Mouse (Mus musculus) forebrain, embryonic 14.5 days (tissue): Measurements from ENCODE around the gene Olfr1357. TPM values are rescaled to one million over a fixed set of nuclear protein-coding genes. Genes with fewer than 3 reads are reported as not detected.
"Not testable (repeated sequence)": the region's sequence is repeated elsewhere in the genome, so short reads cannot be mapped to it uniquely, and the experiment has no call there.

Source experiments
- ATAC-seq: fragments of 200-750 bp; cut with Nextera tagmentation; 2 replicates; pipeline ENCODE4 v1.8.0; 2017; ENCODE audit warnings: mild to moderate bottlenecking, moderate library complexity
- DNase-seq: peaks from one replicate; pipeline ENCODE4 v3.0.0-alpha.2; 2015; ENCODE audit warnings: low spot score
- H3K27ac ChIP-seq: fragments of 300-500 bp; sonication (generic); 2 replicates; pipeline ENCODE4 v1.5.1; 2014; ENCODE audit warnings: low read depth, mild to moderate bottlenecking, control low read depth, low read length, moderate library complexity
- H3K27me3 ChIP-seq: fragments of 300-500 bp; sonication (generic); replicated peaks from 2 replicates; pipeline ENCODE4 v1.6.1; 2014; ENCODE audit warnings: low read length, control low read depth, mixed read lengths; ENCODE audit not compliant: control insufficient read depth, insufficient read depth
- H3K36me3 ChIP-seq: fragments of 300-500 bp; sonication (generic); 2 replicates; pipeline ENCODE4 v1.6.1; 2014; ENCODE audit warnings: low read length, control low read depth; ENCODE audit not compliant: control insufficient read depth, insufficient read depth
- H3K4me1 ChIP-seq: fragments of 300-500 bp; sonication (generic); 2 replicates; pipeline ENCODE4 v1.6.1; 2014; ENCODE audit warnings: antibody characterized with exemption, low read length, control low read depth; ENCODE audit not compliant: control insufficient read depth, insufficient read depth
- H3K4me2 ChIP-seq: fragments of 300-500 bp; sonication (generic); 2 replicates; pipeline ENCODE4 v1.6.1; 2014; ENCODE audit warnings: mild to moderate bottlenecking, control low read depth, low read length
- H3K4me3 ChIP-seq: fragments of 300-500 bp; sonication (generic); 2 replicates; pipeline ENCODE4 v1.5.1; 2014; ENCODE audit warnings: low read depth, low read length, control low read depth
- H3K9ac ChIP-seq: fragments of 300-500 bp; sonication (generic); 2 replicates; pipeline ENCODE4 v1.6.1; 2014; ENCODE audit warnings: mild to moderate bottlenecking, low read length, control low read depth, moderate library complexity
- H3K9me3 ChIP-seq: fragments of 300-500 bp; sonication (generic); replicated peaks from 2 replicates; pipeline ENCODE4 v1.6.1; 2016; ENCODE audit warnings: low read length, control low read depth, mixed read lengths; ENCODE audit not compliant: control insufficient read depth
- WGBS: fragments of 180-500 bp; shearing (Covaris S2); extraction: QIAGEN DNeasy Blood & Tissue Kit; methylation state at CpG from one replicate; pipeline ENCODE4 v1.1.7; 2014; 5-methylcytosine and 5-hydroxymethylcytosine counted together
- polyA plus RNA-seq: library from polyadenylated mRNA; unstranded; fragments of >200 nt; fragmentation: Nextera tagmentation; extraction: Ambion mirVana; gene quantifications from 2 replicates; pipeline ENCODE4 v1.2.1, GENCODE M21; 2014

Olfr1357 gene
- not detected in 2 replicates for polyA plus RNA-seq

DNA sequence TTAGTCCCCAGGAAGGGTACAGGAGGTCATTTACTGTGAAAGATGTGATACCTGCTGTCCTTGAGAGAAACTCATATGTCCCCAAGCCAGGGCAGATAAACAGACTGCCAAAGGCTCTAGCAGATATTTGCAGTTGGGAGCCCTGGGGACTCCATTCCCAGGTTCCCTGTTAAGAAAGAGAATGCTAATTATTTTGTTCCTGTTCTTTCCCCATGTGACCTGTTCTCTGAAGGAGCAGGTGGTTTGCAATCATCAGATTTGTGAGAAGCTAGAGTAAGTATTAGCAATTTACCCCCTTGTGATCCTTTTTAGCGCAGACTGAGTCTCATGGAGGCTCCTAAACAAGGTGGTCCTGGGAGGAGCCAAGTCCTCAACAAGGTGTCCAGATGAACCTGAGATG is at the start of gene Olfr1357:
Gene Olfr1357, minus strand, starts transcription at position 101 of the 400 bp plus-strand sequence.
- no peak within 1 kb of the TSS for H3K9ac ChIP-seq
- DNase-seq (no peak), ATAC-seq (no peak)
- no peaks in the 10 kb centered on the region for H3K36me3 ChIP-seq
- no peak within 1 kb of the TSS for H3K27ac ChIP-seq
- H3K4me2 ChIP-seq, result no peak within 1 kb of the TSS
- no peaks in the 10 kb centered on the region for H3K27me3 ChIP-seq
- no peak within 1 kb of the TSS for H3K4me3 ChIP-seq
- 90% methylated on average over 1 of the region's 1 CpGs for WGBS
- H3K9me3 ChIP-seq, result no peaks in the 10 kb centered on the region
- H3K4me1 ChIP-seq, result no peaks in the 10 kb centered on the region

DNA sequence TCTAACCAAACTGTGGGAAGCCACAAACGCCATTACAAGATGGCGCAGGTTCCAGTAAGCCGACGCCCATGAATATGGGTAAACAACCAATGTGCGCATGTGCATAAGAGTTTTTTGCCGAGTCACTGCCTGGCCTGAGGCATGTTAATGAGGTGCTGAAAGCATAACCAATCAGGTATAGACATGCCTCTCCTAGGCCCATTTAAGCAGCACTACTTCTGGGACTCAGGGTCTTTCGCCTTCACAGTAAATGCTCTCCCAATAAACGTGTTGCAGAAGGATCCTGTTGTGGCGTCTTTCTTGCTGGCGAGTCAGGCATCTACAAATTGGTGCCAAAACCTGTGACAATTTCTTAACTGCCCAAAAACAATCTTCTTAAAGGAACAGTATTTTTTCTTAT is 48.8 kb upstream of the Olfr1357 start:
- not testable (repeated sequence) for H3K36me3 ChIP-seq, H3K4me2 ChIP-seq, ATAC-seq, H3K9ac ChIP-seq, H3K4me1 ChIP-seq, H3K27ac ChIP-seq, H3K4me3 ChIP-seq, H3K9me3 ChIP-seq, DNase-seq, H3K27me3 ChIP-seq
- WGBS, result 95% methylated on average over 10 of the region's 10 CpGs

DNA sequence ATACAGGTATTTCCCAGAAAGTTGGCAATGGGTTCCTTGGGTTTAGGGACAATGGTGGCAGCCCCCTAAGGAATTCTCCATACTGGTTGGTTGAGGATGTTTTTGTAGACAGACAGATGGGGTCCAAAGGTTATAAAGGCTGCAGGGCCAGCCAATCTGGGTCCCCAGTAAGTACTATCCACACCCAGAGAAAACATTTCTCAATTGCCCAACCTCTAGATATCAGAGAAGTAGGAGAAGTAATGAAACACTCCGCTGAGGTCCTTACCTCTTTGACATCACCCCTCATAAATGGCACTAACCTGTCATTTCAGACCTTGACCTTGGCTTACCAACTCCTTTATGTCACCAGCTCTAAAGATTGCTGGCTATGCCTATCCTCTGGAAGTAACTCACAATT is 46.7 kb upstream of the Olfr1357 start:
- ATAC-seq, result no peak
- no peak overlapping the region for H3K4me3 ChIP-seq
- no peak for DNase-seq
- no peak overlapping the region for H3K4me2 ChIP-seq
- no peaks in the 10 kb centered on the region for H3K36me3 ChIP-seq
- H3K27ac ChIP-seq, result no peak overlapping the region
- 94% methylated on average over 1 of the region's 1 CpGs for WGBS
- no peak overlapping the region for H3K9ac ChIP-seq
- H3K9me3 ChIP-seq, result no peaks in the 10 kb centered on the region
- H3K27me3 ChIP-seq, result no peaks in the 10 kb centered on the region
- no peaks in the 10 kb centered on the region for H3K4me1 ChIP-seq

DNA sequence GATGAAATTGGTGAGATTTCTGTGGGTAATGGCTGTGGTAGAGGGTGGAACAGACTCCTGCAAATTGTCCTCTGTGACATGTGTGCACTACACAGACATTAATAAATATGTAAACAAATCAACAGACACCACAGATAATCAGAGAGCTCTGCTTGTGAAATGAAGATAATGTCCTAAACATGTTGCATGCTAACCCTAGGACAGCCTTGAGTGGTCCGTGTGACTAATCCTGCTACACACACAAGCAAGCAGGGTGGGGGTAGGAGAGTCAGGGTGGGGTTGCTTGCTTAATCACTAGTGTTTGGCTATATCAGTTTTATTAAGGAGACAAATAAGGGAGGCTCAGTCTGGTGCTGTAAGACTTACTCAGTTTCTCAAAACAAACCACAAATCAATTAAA is 43.3 kb upstream of the Olfr1357 start:
- DNase-seq (no peak), ATAC-seq (no peak)
- no peaks in the 10 kb centered on the region for H3K4me1 ChIP-seq
- no peak overlapping the region for H3K27ac ChIP-seq
- no peak overlapping the region for H3K9ac ChIP-seq
- H3K4me3 ChIP-seq, result no peak overlapping the region
- H3K36me3 ChIP-seq, result no peaks in the 10 kb centered on the region
- no peak overlapping the region for H3K4me2 ChIP-seq
- H3K9me3 ChIP-seq, result no peaks in the 10 kb centered on the region
- H3K27me3 ChIP-seq, result no peaks in the 10 kb centered on the region
- 88% methylated on average over 1 of the region's 1 CpGs for WGBS

DNA sequence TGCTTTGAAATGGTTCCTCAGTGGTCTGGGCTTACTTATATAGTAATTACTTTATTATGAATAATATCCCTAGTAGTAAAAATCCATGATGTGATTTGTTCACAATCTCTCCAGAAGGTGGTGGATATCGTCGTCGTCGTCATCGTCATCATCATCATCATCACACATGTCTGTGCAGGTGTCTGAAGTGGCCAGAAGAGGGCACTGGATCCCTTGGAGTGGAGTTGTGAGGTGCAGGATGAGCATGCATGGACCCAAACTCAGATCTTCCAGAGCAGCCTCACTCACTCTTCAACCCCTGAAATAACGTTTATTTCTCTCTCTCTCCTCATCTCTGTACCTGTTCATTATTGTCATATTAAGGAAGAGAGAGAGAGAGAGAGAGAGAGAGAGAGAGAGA is 14.4 kb upstream of the Olfr1357 start:
- WGBS, result 15% methylated on average over 6 of the region's 6 CpGs
- Histone ChIP-seq H3K4me2 (0 out of 2 replicates have a peak overlapping the region, but pooled peaks have one; percentile 7), H3K9ac (no peak overlapping the region), H3K4me3 (no peak overlapping the region), H3K36me3 (no peaks in the 10 kb centered on the region), H3K27ac (no peak overlapping the region), H3K9me3 (no peaks in the 10 kb centered on the region), H3K27me3 (no peaks in the 10 kb centered on the region), H3K4me1 (no peaks in the 10 kb centered on the region)
- 0 out of 2 replicates have a peak, but pooled peaks have one; percentile 46 for ATAC-seq
- peak; percentile 57 for DNase-seq

DNA sequence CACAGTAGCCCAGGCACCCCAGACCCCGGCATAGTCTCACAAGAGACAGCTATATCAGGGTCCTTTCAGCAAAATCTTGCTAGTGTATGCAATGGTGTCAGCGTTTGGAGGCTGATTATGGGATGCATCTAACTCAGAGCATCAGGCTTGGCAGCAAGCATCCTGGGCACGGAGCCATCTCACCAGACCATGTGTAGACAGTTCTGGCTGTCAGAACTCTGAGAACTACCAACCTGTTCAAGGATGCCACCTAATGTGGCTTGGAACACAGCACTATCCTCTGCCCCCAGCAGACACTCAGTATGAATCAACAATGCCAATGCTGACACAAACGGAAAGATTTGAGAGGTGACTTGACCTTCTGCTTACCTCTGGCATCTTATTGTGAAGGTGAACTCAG is 12.3 kb upstream of the Olfr1357 start:
- WGBS, result 67% methylated on average over 4 of the region's 4 CpGs
- Histone ChIP-seq H3K27me3 (no peaks in the 10 kb centered on the region), H3K4me2 (no peak overlapping the region), H3K9me3 (no peaks in the 10 kb centered on the region), H3K4me3 (no peak overlapping the region), H3K36me3 (no peaks in the 10 kb centered on the region), H3K4me1 (no peaks in the 10 kb centered on the region), H3K27ac (no peak overlapping the region), H3K9ac (no peak overlapping the region)
- ATAC-seq (peak; percentile 71; the same call in 1 of the 2 replicates), DNase-seq (peak; percentile 60)

DNA sequence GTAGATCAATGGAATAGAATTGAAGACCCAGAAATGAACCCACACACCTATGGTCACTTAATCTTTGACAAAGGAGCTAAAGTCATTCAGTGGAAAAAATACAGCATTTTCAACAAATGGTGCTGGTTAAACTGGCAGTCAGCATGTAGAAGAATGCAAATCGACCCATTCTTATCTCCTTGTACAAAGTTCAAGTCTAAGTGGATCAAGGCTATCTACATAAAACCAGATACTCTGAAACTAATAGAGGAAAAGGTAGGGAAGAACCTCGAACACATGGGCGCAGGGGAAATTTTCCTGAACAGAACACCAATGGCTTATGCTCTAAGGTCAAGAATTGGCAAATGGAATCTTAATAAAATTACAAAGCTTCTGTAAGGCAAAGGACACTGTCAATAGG is 5.3 kb upstream of the Olfr1357 start:
- DNase-seq, ATAC-seq, H3K4me2 ChIP-seq, H3K9me3 ChIP-seq, H3K9ac ChIP-seq, H3K4me1 ChIP-seq, H3K27ac ChIP-seq, H3K4me3 ChIP-seq, H3K27me3 ChIP-seq, H3K36me3 ChIP-seq: not testable (repeated sequence)
- 73% methylated on average over 3 of the region's 3 CpGs for WGBS

DNA sequence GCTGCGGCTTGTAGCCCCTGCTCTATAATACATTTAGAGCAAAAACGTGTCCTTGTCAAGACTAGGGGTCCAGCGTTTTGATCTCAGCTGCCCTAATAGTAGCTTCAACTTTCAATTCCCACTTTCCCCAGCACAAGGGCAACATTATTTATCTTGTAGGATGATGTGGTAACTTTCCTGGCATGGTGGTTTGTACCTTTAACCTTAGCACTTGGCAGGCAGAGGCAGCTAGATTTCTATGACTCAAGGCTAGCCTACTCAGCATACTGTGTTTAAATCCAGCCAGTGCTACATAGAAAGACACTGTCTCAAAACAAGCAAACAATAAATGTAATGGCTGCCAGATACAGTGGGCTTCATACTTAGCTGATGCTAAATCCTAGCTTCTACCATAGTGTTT is 10.3 kb downstream of the Olfr1357 start:
- 73% methylated on average over 3 of the region's 3 CpGs for WGBS
- H3K9me3 ChIP-seq, result no peaks in the 10 kb centered on the region
- no peak for DNase-seq

DNA sequence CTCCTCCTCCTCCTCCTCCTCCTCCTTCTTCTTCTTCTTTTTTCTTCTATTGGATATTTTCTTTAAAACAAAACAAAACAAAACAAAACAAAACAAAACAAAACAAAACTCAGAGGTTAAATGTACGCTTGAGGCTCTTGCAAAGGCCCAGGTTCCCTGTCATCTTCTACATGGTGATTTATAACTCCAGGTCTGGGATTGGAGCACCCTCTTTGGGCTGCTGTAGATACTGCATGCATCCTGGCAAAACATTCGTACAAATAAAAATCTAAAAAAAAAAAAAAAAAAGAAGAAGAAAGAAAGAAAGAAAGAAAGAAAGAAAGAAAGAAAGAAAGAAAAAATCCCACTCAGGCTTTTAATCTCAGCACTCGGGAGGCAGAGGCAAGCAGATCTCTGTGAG is 12.8 kb downstream of the Olfr1357 start:
- Histone ChIP-seq H3K4me3 (no peak overlapping the region), H3K36me3 (no peaks in the 10 kb centered on the region), H3K4me2 (no peak overlapping the region), H3K9me3 (no peaks in the 10 kb centered on the region), H3K4me1 (no peaks in the 10 kb centered on the region), H3K27ac (no peak overlapping the region), H3K27me3 (no peaks in the 10 kb centered on the region), H3K9ac (no peak overlapping the region)
- no peak for ATAC-seq
- 44% methylated on average over 3 of the region's 3 CpGs for WGBS
- peak; percentile 51 for DNase-seq

More for the DNA sequence above, 10.3 kb downstream of the Olfr1357 start:
- Histone ChIP-seq H3K4me2 (no peak overlapping the region), H3K36me3 (no peaks in the 10 kb centered on the region), H3K4me3 (no peak overlapping the region), H3K9ac (no peak overlapping the region), H3K27ac (no peak overlapping the region), H3K4me1 (no peaks in the 10 kb centered on the region), H3K27me3 (no peaks in the 10 kb centered on the region)
- ATAC-seq, result no peak
